Mouse (Mus musculus): ENCODE measurements around the gene Stom. TPM values are rescaled to one million over a fixed set of nuclear protein-coding genes. Genes with fewer than 3 reads are reported as not detected.

Stom gene
- polyA plus RNA-seq, 1 experiment = 34.6 TPM

DNA sequence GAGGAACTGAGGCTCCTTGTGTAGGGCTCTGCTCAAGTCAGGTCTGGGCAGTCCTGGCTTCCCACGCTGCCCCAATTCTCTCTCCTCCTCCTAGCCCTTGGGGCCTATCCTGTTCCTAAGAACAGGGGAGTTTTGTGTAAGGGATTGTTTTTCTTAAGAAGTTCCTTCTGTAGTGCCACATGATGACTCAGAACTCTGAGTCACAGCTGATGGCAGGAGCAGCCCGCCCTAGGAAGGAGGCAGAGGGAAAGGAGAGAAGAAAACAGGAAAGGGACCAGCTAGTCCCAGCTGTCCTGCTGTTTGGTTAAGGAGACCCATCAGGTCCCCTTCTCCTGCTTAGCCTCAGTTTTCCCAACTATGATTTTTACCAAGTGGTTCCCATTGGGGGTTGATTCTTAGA lies 65.0 kb downstream of the Stom start:
- Histone ChIP-seq H3K4me3 (replicated peaks) (no peak overlapping the region), H3K36me3 (ENCODE audit: control insufficient read depth) (no peaks in the 10 kb centered on the region), H3K27me3 (ENCODE audit: control insufficient read depth) (no peaks in the 10 kb centered on the region; the same call in 1 of the 2 replicates), H3K4me1 (ENCODE audit: control insufficient read depth) (no peaks in the 10 kb centered on the region), H3K9me3 (ENCODE audit: control insufficient read depth, low read length) (no peaks in the 10 kb centered on the region)
- TF ChIP-seq TAL1 (IDR thresholded peaks at IDR 0.05; ENCODE audit: low read length) (no peak), GATA1 (IDR thresholded peaks at IDR 0.05; ENCODE audit: low read length) (no peak)

GRCm38 (mm10) chr2:35270531-35270984 lies 66.2 kb downstream of the Stom start:
- Histone ChIP-seq H3K4me3 (replicated peaks) (no peak overlapping the region), H3K4me1 (ENCODE audit: control insufficient read depth) (no peaks in the 10 kb centered on the region), H3K9me3 (ENCODE audit: control insufficient read depth, low read length) (no peaks in the 10 kb centered on the region), H3K27me3 (ENCODE audit: control insufficient read depth) (no peaks in the 10 kb centered on the region; the same call in 1 of the 2 replicates), H3K36me3 (ENCODE audit: control insufficient read depth) (no peaks in the 10 kb centered on the region)
- TF ChIP-seq GATA1 (IDR thresholded peaks at IDR 0.05; ENCODE audit: low read length) (no peak), TAL1 (IDR thresholded peaks at IDR 0.05; ENCODE audit: low read length) (no peak)

DNA sequence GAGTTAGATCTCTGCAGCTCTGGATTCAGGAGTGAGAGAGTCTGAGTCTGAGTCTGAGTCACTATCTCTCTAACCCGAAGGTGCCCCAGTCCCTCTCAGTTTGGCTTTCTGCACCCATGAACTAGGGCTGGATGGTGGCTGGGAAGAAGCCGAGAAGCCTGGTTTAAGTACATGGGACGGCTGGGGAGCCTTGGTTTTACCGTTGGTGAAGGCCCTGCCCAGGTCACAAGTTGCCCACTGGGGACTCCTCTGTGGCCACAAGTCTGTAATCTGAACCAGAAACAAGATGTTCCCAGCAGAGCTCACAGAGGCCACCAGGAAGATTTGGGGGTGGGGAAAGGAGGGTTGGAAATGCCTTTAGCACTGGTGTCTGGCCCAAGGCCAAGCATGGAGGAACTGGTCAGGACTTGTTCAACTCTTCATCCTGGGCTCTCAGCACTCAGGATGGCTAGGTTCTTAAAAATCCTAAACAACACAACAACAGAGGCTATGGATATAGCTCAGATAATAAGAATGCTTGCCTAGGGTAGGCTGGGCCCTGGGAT lies 67.0 kb downstream of the Stom start:
- no peak for TF ChIP-seq GATA1 (IDR thresholded peaks at IDR 0.05; ENCODE audit: low read length)
- TF ChIP-seq TAL1 (IDR thresholded peaks at IDR 0.05; ENCODE audit: low read length) = no peak
- H3K9me3 ChIP-seq (ENCODE audit: control insufficient read depth, low read length) = no peaks in the 10 kb centered on the region
- H3K4me3 ChIP-seq (replicated peaks) = no peak overlapping the region
- H3K36me3 ChIP-seq (ENCODE audit: control insufficient read depth) = no peaks in the 10 kb centered on the region
- H3K4me1 ChIP-seq (ENCODE audit: control insufficient read depth) = no peaks in the 10 kb centered on the region; the same call in 1 of the 2 replicates
- H3K27me3 ChIP-seq (ENCODE audit: control insufficient read depth) = no peaks in the 10 kb centered on the region; the same call in 1 of the 2 replicates

DNA sequence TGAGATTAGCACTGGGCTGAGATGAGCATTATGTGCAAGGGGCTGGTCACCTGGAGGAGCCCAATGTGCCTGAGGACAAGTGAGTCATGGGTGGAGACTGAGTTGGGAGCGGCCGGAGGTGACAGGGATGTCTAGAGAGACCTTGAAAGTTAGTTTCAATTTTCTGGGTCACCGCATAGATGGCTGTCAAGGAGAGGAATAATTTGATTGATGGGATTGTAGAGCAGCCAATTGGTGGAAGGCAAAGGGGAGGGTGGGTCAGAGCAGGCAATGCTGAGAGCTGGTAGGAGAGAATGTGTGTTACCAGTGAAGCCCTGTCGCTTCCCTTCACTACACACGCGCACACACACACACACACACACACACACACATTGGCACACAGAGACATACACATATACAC lies 67.6 kb downstream of the Stom start:
- Histone ChIP-seq H3K4me1 (ENCODE audit: control insufficient read depth) (peaks cover 4% of the 10 kb centered on the region), H3K9me3 (ENCODE audit: control insufficient read depth, low read length) (no peaks in the 10 kb centered on the region), H3K27me3 (ENCODE audit: control insufficient read depth) (no peaks in the 10 kb centered on the region; the same call in 1 of the 2 replicates), H3K4me3 (replicated peaks) (no peak overlapping the region), H3K36me3 (ENCODE audit: control insufficient read depth) (no peaks in the 10 kb centered on the region)
- TF ChIP-seq GATA1 (IDR thresholded peaks at IDR 0.05; ENCODE audit: low read length) = no peak
- no peak for TF ChIP-seq TAL1 (IDR thresholded peaks at IDR 0.05; ENCODE audit: low read length)

DNA sequence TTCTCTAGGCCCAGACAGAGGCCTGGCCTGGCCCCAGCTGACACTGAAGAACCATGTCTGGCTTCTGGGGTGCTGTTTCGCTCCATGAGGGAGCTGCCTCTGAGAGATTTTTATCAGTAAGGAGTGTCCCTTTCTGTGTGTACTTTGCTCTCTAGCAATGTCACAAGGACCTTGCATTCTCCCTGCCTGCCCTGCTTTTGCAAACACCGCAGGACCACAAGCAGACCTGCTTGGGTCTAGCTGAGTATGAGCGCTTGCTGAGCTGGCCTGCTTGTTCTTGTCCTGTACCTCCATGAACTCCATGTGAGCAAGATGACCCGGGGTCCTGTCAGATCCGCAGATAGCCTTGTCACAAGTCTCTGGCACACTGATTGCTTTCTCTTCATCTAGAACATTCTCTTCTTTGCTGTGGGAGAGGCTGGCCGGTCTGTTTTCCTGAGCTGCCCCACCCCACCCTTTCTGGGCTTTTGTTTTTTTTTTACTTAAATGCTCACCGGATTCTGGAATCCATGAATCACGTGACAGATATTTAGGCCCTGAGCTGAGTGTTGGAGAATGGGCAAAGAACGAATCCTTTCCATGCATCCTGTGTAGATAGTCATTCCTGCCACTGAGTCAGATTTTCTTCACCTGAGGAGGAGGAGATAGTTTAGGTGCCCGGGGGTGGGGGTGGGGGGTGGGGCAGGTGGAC lies 68.8 kb downstream of the Stom start:
- no peaks in the 10 kb centered on the region for H3K36me3 ChIP-seq (ENCODE audit: control insufficient read depth)
- H3K4me1 ChIP-seq (ENCODE audit: control insufficient read depth) = peaks cover 7% of the 10 kb centered on the region
- no peak for TF ChIP-seq TAL1 (IDR thresholded peaks at IDR 0.05; ENCODE audit: low read length)
- no peak for TF ChIP-seq GATA1 (IDR thresholded peaks at IDR 0.05; ENCODE audit: low read length)
- no peaks in the 10 kb centered on the region for H3K9me3 ChIP-seq (ENCODE audit: control insufficient read depth, low read length)
- no peak overlapping the region for H3K4me3 ChIP-seq (replicated peaks)
- H3K27me3 ChIP-seq (ENCODE audit: control insufficient read depth) = no peaks in the 10 kb centered on the region; the same call in 1 of the 2 replicates

DNA sequence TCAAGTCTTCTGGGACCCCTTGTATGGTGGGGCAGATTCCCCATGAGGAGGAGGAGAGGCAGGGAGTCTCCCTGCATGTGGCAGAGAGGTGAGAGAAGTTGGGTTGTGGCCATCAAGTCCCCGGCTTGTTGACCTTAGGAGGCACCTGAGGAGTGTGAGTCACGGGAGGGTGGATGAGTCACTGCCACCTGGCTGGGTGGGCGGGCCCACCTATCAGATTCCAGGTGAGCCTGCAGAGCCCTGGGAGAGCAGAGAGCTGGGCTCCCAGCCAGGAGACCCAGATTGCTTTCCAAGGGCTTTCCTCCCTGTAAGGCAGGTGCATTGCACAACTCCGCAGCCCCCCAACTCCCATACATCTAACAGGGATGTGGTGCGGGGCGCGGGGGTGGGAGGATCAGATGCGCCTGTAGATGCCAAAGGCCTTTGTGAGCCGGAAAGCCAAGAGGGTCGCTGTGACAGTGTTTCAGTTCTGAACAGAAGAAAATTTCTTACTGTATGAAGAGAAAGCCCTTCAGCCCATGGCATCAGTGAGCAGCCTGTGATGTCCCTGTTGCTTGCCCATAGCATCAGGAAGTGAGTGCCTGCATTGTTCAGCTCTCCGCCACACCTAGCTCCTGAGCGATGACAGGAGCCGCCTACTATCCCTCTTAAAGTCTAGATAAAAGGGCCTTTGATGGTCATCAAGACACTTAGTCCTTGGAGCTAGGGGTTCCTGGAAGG lies 69.5 kb downstream of the Stom start:
- Histone ChIP-seq H3K27me3 (ENCODE audit: control insufficient read depth) (no peaks in the 10 kb centered on the region; the same call in 1 of the 2 replicates), H3K4me3 (replicated peaks) (no peak overlapping the region), H3K36me3 (ENCODE audit: control insufficient read depth) (no peaks in the 10 kb centered on the region), H3K9me3 (ENCODE audit: control insufficient read depth, low read length) (no peaks in the 10 kb centered on the region), H3K4me1 (ENCODE audit: control insufficient read depth) (peaks cover 7% of the 10 kb centered on the region)
- no peak for TF ChIP-seq GATA1 (IDR thresholded peaks at IDR 0.05; ENCODE audit: low read length)
- no peak for TF ChIP-seq TAL1 (IDR thresholded peaks at IDR 0.05; ENCODE audit: low read length)

GRCm38 (mm10) chr2:35266251-35266905 lies 70.4 kb downstream of the Stom start:
- peaks cover 7% of the 10 kb centered on the region for H3K4me1 ChIP-seq (ENCODE audit: control insufficient read depth)

GRCm38 (mm10) chr2:35265775-35266174 lies 71.0 kb downstream of the Stom start:
- Histone ChIP-seq H3K4me1 (ENCODE audit: control insufficient read depth) (peaks cover 7% of the 10 kb centered on the region), H3K36me3 (ENCODE audit: control insufficient read depth) (no peaks in the 10 kb centered on the region), H3K27me3 (ENCODE audit: control insufficient read depth) (no peaks in the 10 kb centered on the region; the same call in 1 of the 2 replicates), H3K4me3 (replicated peaks) (no peak overlapping the region), H3K9me3 (ENCODE audit: control insufficient read depth, low read length) (no peaks in the 10 kb centered on the region)
- TF ChIP-seq GATA1 (IDR thresholded peaks at IDR 0.05; ENCODE audit: low read length) (no peak), TAL1 (IDR thresholded peaks at IDR 0.05; ENCODE audit: low read length) (no peak)

More at GRCm38 (mm10) chr2:35266251-35266905, 70.4 kb downstream of the Stom start:
- Histone ChIP-seq H3K27me3 (ENCODE audit: control insufficient read depth) (no peaks in the 10 kb centered on the region; the same call in 1 of the 2 replicates), H3K9me3 (ENCODE audit: control insufficient read depth, low read length) (no peaks in the 10 kb centered on the region), H3K4me3 (replicated peaks) (no peak overlapping the region), H3K36me3 (ENCODE audit: control insufficient read depth) (no peaks in the 10 kb centered on the region)
- TF ChIP-seq TAL1 (IDR thresholded peaks at IDR 0.05; ENCODE audit: low read length) = no peak
- TF ChIP-seq GATA1 (IDR thresholded peaks at IDR 0.05; ENCODE audit: low read length) = no peak
